Mouse (Mus musculus) cortical plate, adult 2 months (tissue): Measurements from ENCODE around the gene Noxa1.

Experiments used
- CTCF ChIP-seq: fragments of 200-500 bp; IDR thresholded peaks from 2 replicates; pipeline ENCODE4 v1.5.1; 2011; ENCODE audit warnings: mild to moderate bottlenecking, control low read depth, low read length; ENCODE audit not compliant: insufficient read depth; ENCODE audit errors: extremely low read depth
- POLR2A ChIP-seq: fragments of 200-500 bp; IDR thresholded peaks from 2 replicates; pipeline ENCODE4 v1.6.1; 2011; ENCODE audit warnings: mild to moderate bottlenecking, low read length, control low read depth; ENCODE audit not compliant: insufficient read depth; ENCODE audit errors: extremely low read depth

- TF ChIP-seq CTCF (peak; percentile 69), POLR2A (no peak)
Observed at GRCm38 (mm10) chr2:25127206-25127605, 32.3 kb upstream of the Noxa1 start.
